Mouse (Mus musculus): ENCODE results near the gene Eef2. TPM values are rescaled to one million over a fixed set of nuclear protein-coding genes. Genes with fewer than 3 reads are reported as not detected.
"Not testable (repeated sequence)": the region's sequence is repeated elsewhere in the genome, so short reads cannot be mapped to it uniquely, and the experiment has no call there.

Gene Eef2
- polyA plus RNA-seq, 1 experiment from 2014 or later: 589 TPM

GRCm38 (mm10) chr10:81175936-81176465 lies 430 bp upstream of the Eef2 start:
- Histone ChIP-seq H3K27me3 (ENCODE audit: control insufficient read depth, insufficient read depth, low read depth, low read length) (no peaks in the 10 kb centered on the region), H3K36me3 (ENCODE audit: control insufficient read depth, insufficient read depth, low read length) (peaks cover 34% of the 10 kb centered on the region), H3K27ac (ENCODE audit: low read length) (peak overlapping the region; percentile 87), H3K4me3 (ENCODE audit: low read length) (peak overlapping the region; percentile 81), H3K4me2 (ENCODE audit: low read depth, low read length) (peak overlapping the region; percentile 59), H3K9me3 (ENCODE audit: control insufficient read depth, low read length) (no peaks in the 10 kb centered on the region), H3K4me1 (replicated peaks; ENCODE audit: control insufficient read depth, insufficient read depth, low read length) (peaks cover 34% of the 10 kb centered on the region), H3K9ac (ENCODE audit: low read length) (peak overlapping the region; percentile 34)
- whole genome bisulfite sequencing: 2% methylated on average over 13 of the region's 13 CpGs
- peak; percentile 31 for ATAC-seq (ENCODE audit: low read depth)

DNA sequence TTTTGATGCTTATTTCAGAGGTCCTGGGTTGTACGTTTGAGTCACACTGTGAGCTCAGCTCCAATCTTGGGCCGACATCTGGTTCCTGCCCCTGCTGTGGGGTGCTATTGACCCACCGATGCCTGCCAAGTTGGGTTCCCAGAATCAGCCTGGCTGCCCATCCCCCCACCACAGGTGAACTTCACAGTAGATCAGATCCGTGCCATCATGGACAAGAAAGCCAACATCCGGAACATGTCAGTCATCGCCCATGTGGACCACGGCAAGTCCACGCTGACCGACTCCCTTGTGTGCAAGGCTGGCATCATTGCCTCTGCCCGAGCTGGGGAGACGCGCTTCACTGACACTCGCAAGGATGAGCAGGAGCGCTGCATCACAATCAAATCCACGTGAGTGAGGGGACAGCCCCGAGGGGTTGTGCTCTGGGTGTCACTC lies 1.1 kb downstream of the Eef2 start:
- no peak for ATAC-seq (ENCODE audit: low read depth)
- H3K36me3 ChIP-seq (ENCODE audit: control insufficient read depth, insufficient read depth, low read length): peaks cover 50% of the 10 kb centered on the region
- peak overlapping the region; percentile 87 for H3K27ac ChIP-seq (ENCODE audit: low read length)
- 6% methylated on average over 16 of the region's 16 CpGs for whole genome bisulfite sequencing
- H3K27me3 ChIP-seq (ENCODE audit: control insufficient read depth, insufficient read depth, low read depth, low read length): no peaks in the 10 kb centered on the region
- peak overlapping the region; percentile 81 for H3K4me3 ChIP-seq (ENCODE audit: low read length)
- H3K4me2 ChIP-seq (ENCODE audit: low read depth, low read length): peak overlapping the region; percentile 90
- H3K9ac ChIP-seq (ENCODE audit: low read length): peak overlapping the region; percentile 96
- H3K9me3 ChIP-seq (ENCODE audit: control insufficient read depth, low read length): no peaks in the 10 kb centered on the region
- H3K4me1 ChIP-seq (replicated peaks; ENCODE audit: control insufficient read depth, insufficient read depth, low read length): peaks cover 38% of the 10 kb centered on the region

GRCm38 (mm10) chr10:81177958-81178712 lies 1.7 kb downstream of the Eef2 start:
- 40% methylated on average over 14 of the region's 14 CpGs for WGBS
- no peaks in the 10 kb centered on the region for H3K27me3 ChIP-seq (ENCODE audit: control insufficient read depth, insufficient read depth, low read depth, low read length)
- H3K36me3 ChIP-seq (ENCODE audit: control insufficient read depth, insufficient read depth, low read length): peaks cover 50% of the 10 kb centered on the region
- H3K9ac ChIP-seq (ENCODE audit: low read length): peak overlapping the region; percentile 96
- H3K9me3 ChIP-seq (ENCODE audit: control insufficient read depth, low read length): no peaks in the 10 kb centered on the region
- no peak overlapping the region for H3K27ac ChIP-seq (ENCODE audit: low read length)
- peak overlapping the region; percentile 90 for H3K4me2 ChIP-seq (ENCODE audit: low read depth, low read length)
- peaks cover 38% of the 10 kb centered on the region for H3K4me1 ChIP-seq (replicated peaks; ENCODE audit: control insufficient read depth, insufficient read depth, low read length)
- H3K4me3 ChIP-seq (ENCODE audit: low read length): peak overlapping the region; percentile 81
- ATAC-seq (ENCODE audit: low read depth): no peak

- no peak overlapping the region for H3K27ac ChIP-seq (ENCODE audit: low read length)
- H3K4me3 ChIP-seq (ENCODE audit: low read length): no peak overlapping the region
Measured at GRCm38 (mm10) chr10:81178927-81179326, 2.5 kb downstream of the Eef2 start.

GRCm38 (mm10) chr10:81179451-81180342 lies 3.3 kb downstream of the Eef2 start:
- Histone ChIP-seq H3K36me3 (ENCODE audit: control insufficient read depth, insufficient read depth, low read length) (peaks cover 51% of the 10 kb centered on the region), H3K4me1 (replicated peaks; ENCODE audit: control insufficient read depth, insufficient read depth, low read length) (peaks cover 41% of the 10 kb centered on the region), H3K27me3 (ENCODE audit: control insufficient read depth, insufficient read depth, low read depth, low read length) (no peaks in the 10 kb centered on the region), H3K4me3 (ENCODE audit: low read length) (no peak overlapping the region), H3K9ac (ENCODE audit: low read length) (no peak overlapping the region), H3K4me2 (ENCODE audit: low read depth, low read length) (no peak overlapping the region), H3K9me3 (ENCODE audit: control insufficient read depth, low read length) (no peaks in the 10 kb centered on the region), H3K27ac (ENCODE audit: low read length) (no peak overlapping the region)
- 84% methylated on average over 32 of the region's 32 CpGs for WGBS
- ATAC-seq (ENCODE audit: low read depth): no peak

More at GRCm38 (mm10) chr10:81178927-81179326, 2.5 kb downstream of the Eef2 start:
- Histone ChIP-seq H3K36me3 (ENCODE audit: control insufficient read depth, insufficient read depth, low read length) (peaks cover 50% of the 10 kb centered on the region), H3K9ac (ENCODE audit: low read length) (no peak overlapping the region), H3K4me2 (ENCODE audit: low read depth, low read length) (no peak overlapping the region), H3K27me3 (ENCODE audit: control insufficient read depth, insufficient read depth, low read depth, low read length) (no peaks in the 10 kb centered on the region), H3K9me3 (ENCODE audit: control insufficient read depth, low read length) (no peaks in the 10 kb centered on the region), H3K4me1 (replicated peaks; ENCODE audit: control insufficient read depth, insufficient read depth, low read length) (peaks cover 38% of the 10 kb centered on the region)
- no peak for ATAC-seq (ENCODE audit: low read depth)
- WGBS: 87% methylated on average over 11 of the region's 11 CpGs

DNA sequence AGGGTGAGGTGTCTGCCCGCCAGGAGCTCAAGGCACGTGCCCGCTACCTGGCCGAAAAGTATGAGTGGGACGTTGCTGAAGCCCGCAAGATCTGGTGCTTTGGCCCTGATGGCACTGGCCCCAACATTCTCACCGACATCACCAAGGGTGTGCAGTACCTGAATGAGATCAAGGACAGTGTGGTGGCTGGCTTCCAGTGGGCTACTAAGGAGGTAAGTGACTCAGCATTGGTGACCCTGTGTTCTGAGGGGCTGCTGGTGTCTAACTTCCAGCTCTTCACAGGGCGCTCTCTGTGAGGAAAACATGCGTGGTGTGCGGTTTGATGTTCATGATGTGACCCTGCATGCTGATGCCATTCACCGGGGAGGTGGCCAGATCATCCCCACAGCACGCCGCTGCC lies 4.5 kb downstream of the Eef2 start:
- Histone ChIP-seq H3K9ac (ENCODE audit: low read length) (no peak overlapping the region), H3K27me3 (ENCODE audit: control insufficient read depth, insufficient read depth, low read depth, low read length) (no peaks in the 10 kb centered on the region), H3K27ac (ENCODE audit: low read length) (no peak overlapping the region), H3K4me3 (ENCODE audit: low read length) (no peak overlapping the region), H3K9me3 (ENCODE audit: control insufficient read depth, low read length) (no peaks in the 10 kb centered on the region), H3K4me2 (ENCODE audit: low read depth, low read length) (no peak overlapping the region), H3K36me3 (ENCODE audit: control insufficient read depth, insufficient read depth, low read length) (peaks cover 56% of the 10 kb centered on the region), H3K4me1 (replicated peaks; ENCODE audit: control insufficient read depth, insufficient read depth, low read length) (peaks cover 39% of the 10 kb centered on the region)
- no peak for ATAC-seq (ENCODE audit: low read depth)
- 90% methylated on average over 13 of the region's 13 CpGs for WGBS

- not testable (repeated sequence) for H3K4me3 ChIP-seq (ENCODE audit: low read length); H3K27ac ChIP-seq (ENCODE audit: low read length); H3K4me2 ChIP-seq (ENCODE audit: low read depth, low read length); H3K9ac ChIP-seq (ENCODE audit: low read length); H3K9me3 ChIP-seq (ENCODE audit: control insufficient read depth, low read length); H3K27me3 ChIP-seq (ENCODE audit: control insufficient read depth, insufficient read depth, low read depth, low read length); ATAC-seq (ENCODE audit: low read depth)
- Histone ChIP-seq H3K4me1 (replicated peaks; ENCODE audit: control insufficient read depth, insufficient read depth, low read length) (peaks cover 38% of the 10 kb centered on the region), H3K36me3 (ENCODE audit: control insufficient read depth, insufficient read depth, low read length) (peaks cover 59% of the 10 kb centered on the region)
- 67% methylated on average over 12 of the region's 12 CpGs for WGBS
Measured at GRCm38 (mm10) chr10:81181860-81182259, 5.4 kb downstream of the Eef2 start.

GRCm38 (mm10) chr10:81182336-81183333 lies 6.2 kb downstream of the Eef2 start, which contains the start of gene Dapk3:
Dapk3 (plus strand) TSS chr10:81183005.
- H3K27me3 ChIP-seq (ENCODE audit: control insufficient read depth, insufficient read depth, low read depth, low read length): no peaks in the 10 kb centered on the region
- peak; percentile 94 for ATAC-seq (ENCODE audit: low read depth)
- H3K36me3 ChIP-seq (ENCODE audit: control insufficient read depth, insufficient read depth, low read length): peaks cover 59% of the 10 kb centered on the region
- peaks cover 37% of the 10 kb centered on the region for H3K4me1 ChIP-seq (replicated peaks; ENCODE audit: control insufficient read depth, insufficient read depth, low read length)
- WGBS: 4% methylated on average over 53 of the region's 53 CpGs
- H3K9me3 ChIP-seq (ENCODE audit: control insufficient read depth, low read length): no peaks in the 10 kb centered on the region
- H3K27ac ChIP-seq (ENCODE audit: low read length): peak within 1 kb of the TSS; percentile 93
- peak within 1 kb of the TSS; percentile 78 for H3K9ac ChIP-seq (ENCODE audit: low read length)
- peak within 1 kb of the TSS; percentile 69 for H3K4me3 ChIP-seq (ENCODE audit: low read length)
- peak within 1 kb of the TSS; percentile 60 for H3K4me2 ChIP-seq (ENCODE audit: low read depth, low read length)
